Mouse (Mus musculus) kidney, embryonic 16.5 days (tissue): ENCODE measurements around the gene Tmem160. TPM values are rescaled to one million over a fixed set of nuclear protein-coding genes. Genes with fewer than 3 reads are reported as not detected.

Experiments used
- ATAC-seq: fragments of 200-750 bp; cut with Nextera tagmentation; 2 replicates; pipeline ENCODE4 v1.8.0; 2017; ENCODE audit warnings: moderate TSS enrichment; ENCODE audit not compliant: low FRiP score, low TSS enrichment
- H3K27ac ChIP-seq: fragments of 300-500 bp; sonication (generic); 2 replicates; pipeline ENCODE4 v1.5.1; 2014; ENCODE audit warnings: low read length
- H3K27me3 ChIP-seq: fragments of 300-500 bp; sonication (generic); 2 replicates; pipeline ENCODE4 v1.6.1; 2014; ENCODE audit warnings: low read length, control low read depth, mixed read lengths; ENCODE audit not compliant: insufficient read depth
- H3K36me3 ChIP-seq: fragments of 300-500 bp; sonication (generic); 2 replicates; pipeline ENCODE4 v1.6.1; 2014; ENCODE audit warnings: low read length, control low read depth, mixed read lengths; ENCODE audit not compliant: insufficient read depth
- H3K4me1 ChIP-seq: fragments of 300-500 bp; sonication (generic); 2 replicates; pipeline ENCODE4 v1.6.1; 2014; ENCODE audit warnings: low read length, control low read depth, mixed read lengths; ENCODE audit not compliant: insufficient read depth
- H3K4me2 ChIP-seq: fragments of 300-500 bp; sonication (generic); replicated peaks from 2 replicates; pipeline ENCODE4 v1.6.1; 2014; ENCODE audit warnings: low read depth, low read length
- H3K4me3 ChIP-seq: fragments of 300-500 bp; sonication (generic); 2 replicates; pipeline ENCODE4 v1.5.1; 2014; ENCODE audit warnings: mild to moderate bottlenecking, low read length
- H3K9ac ChIP-seq: fragments of 300-500 bp; sonication (generic); replicated peaks from 2 replicates; pipeline ENCODE4 v1.6.1; 2014; ENCODE audit warnings: low read length
- H3K9me3 ChIP-seq: fragments of 300-500 bp; sonication (generic); 2 replicates; pipeline ENCODE4 v1.6.1; 2016; ENCODE audit warnings: low read length, control low read depth
- WGBS: fragments of 180-500 bp; shearing (Covaris S2); extraction: QIAGEN DNeasy Blood & Tissue Kit; methylation state at CpG from one replicate; pipeline ENCODE4 v1.1.7; 2014; 5-methylcytosine and 5-hydroxymethylcytosine counted together
- polyA plus RNA-seq: library from polyadenylated mRNA; unstranded; fragments of >200 nt; fragmentation: Nextera tagmentation; extraction: Ambion mirVana; gene quantifications from 2 replicates; pipeline ENCODE4 v1.2.1, GENCODE M21; 2015

The Tmem160 gene
- polyA plus RNA-seq, 1 experiment from 2014 or later = 50.7 TPM

- Histone ChIP-seq H3K27me3 (no peaks in the 10 kb centered on the region), H3K9ac (no peak overlapping the region), H3K36me3 (peaks cover 11% of the 10 kb centered on the region), H3K4me1 (peaks cover 46% of the 10 kb centered on the region), H3K27ac (peak overlapping the region; percentile 28; the same call in 1 of the 2 replicates), H3K4me3 (no peak overlapping the region), H3K4me2 (no peak overlapping the region), H3K9me3 (no peaks in the 10 kb centered on the region)
- no peak; the same call in 1 of the 2 replicates for ATAC-seq
- 39% methylated on average over 2 of the region's 2 CpGs for WGBS
Measured at GRCm38 (mm10) chr7:16412930-16413329, 39.6 kb upstream of the Tmem160 start.

- Histone ChIP-seq H3K4me1 (peaks cover 46% of the 10 kb centered on the region), H3K9ac (no peak overlapping the region), H3K27ac (peak overlapping the region; percentile 78), H3K4me3 (no peak overlapping the region), H3K9me3 (no peaks in the 10 kb centered on the region), H3K27me3 (no peaks in the 10 kb centered on the region), H3K4me2 (no peak overlapping the region), H3K36me3 (peaks cover 30% of the 10 kb centered on the region)
- 59% methylated on average over 3 of the region's 3 CpGs for WGBS
- peak; percentile 50; the same call in 1 of the 2 replicates for ATAC-seq
Measured at GRCm38 (mm10) chr7:16415426-16415825, 37.2 kb upstream of the Tmem160 start.

DNA sequence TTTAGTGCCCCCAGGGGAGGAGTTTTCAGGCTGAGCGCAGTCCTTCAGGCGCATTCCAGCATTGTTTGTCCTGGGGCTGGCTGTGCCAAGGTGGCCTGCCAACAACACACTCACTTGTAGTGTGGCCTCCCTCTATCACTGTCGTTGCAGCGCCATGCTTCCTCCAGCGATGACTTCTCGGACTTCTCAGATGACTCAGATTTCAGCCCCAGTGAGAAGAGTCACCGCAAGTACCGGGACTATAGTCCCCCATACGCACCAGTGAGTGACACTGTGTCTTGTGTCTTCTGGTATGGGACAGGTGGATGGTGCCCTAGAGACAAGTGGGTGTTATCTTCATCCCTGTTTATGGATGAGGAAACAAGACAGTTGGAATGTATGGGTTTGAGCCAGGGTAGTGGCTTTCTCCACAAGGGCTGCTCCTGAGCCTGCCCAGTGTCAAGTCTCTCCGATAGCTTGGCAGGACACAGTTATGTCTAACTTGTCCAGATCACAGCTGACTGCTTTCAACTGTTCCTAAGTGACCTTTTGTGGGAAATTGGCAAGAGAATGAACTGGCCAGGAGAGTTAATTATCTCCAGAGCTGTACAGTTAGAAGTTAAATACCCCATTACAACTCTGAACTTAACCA is 35.3 kb upstream of the Tmem160 start:
- H3K36me3 ChIP-seq = peaks cover 47% of the 10 kb centered on the region

GRCm38 (mm10) chr7:16418713-16419112 is 33.9 kb upstream of the Tmem160 start:
- no peak for ATAC-seq
- no peaks in the 10 kb centered on the region for H3K27me3 ChIP-seq
- H3K4me2 ChIP-seq = no peak overlapping the region
- no peaks in the 10 kb centered on the region for H3K9me3 ChIP-seq
- H3K4me3 ChIP-seq = no peak overlapping the region
- 88% methylated on average over 5 of the region's 5 CpGs for WGBS
- peaks cover 58% of the 10 kb centered on the region for H3K36me3 ChIP-seq
- no peak overlapping the region for H3K9ac ChIP-seq
- peaks cover 22% of the 10 kb centered on the region for H3K4me1 ChIP-seq
- H3K27ac ChIP-seq = no peak overlapping the region

More for the DNA sequence above, 35.3 kb upstream of the Tmem160 start:
- no peak overlapping the region for H3K4me3 ChIP-seq
- no peaks in the 10 kb centered on the region for H3K9me3 ChIP-seq
- peaks cover 33% of the 10 kb centered on the region for H3K4me1 ChIP-seq
- no peak overlapping the region for H3K9ac ChIP-seq
- peak overlapping the region; percentile 40; the same call in 1 of the 2 replicates for H3K27ac ChIP-seq
- 75% methylated on average over 10 of the region's 10 CpGs for WGBS
- no peaks in the 10 kb centered on the region for H3K27me3 ChIP-seq
- H3K4me2 ChIP-seq = no peak overlapping the region
- peak; percentile 49; the same call in 1 of the 2 replicates for ATAC-seq

DNA sequence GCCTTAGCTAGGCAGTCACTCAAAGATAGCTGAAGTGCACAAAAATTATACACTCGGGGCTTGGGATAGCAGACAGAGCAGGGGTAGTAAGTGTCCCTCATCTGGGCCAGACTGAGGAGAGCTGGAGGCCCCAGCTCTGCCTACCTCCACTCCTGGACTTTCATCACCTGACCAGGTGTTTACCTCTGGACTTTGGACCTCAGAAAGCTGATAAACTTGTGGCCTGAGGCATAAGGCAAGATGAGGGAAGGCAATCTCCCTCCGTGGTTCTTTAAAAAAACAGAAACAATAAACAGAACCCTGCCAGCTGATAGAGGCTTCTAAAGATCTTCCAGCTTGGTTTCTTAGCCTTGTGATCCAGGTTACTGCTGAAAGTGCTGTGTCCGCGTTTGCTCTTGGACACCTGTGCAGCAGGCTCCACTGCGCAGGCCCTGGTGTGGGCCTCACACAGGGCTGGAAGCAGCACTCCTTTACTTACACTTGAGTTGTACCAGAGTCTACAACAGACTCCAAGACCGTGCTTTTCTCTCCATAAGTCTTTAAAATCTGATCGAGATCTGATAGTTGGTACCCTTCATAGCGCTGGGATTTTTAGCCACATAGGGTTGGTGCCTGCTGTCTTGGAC is 32.0 kb upstream of the Tmem160 start:
- Histone ChIP-seq H3K4me2 (no peak overlapping the region), H3K27ac (no peak overlapping the region), H3K4me3 (no peak overlapping the region), H3K27me3 (no peaks in the 10 kb centered on the region), H3K4me1 (peaks cover 14% of the 10 kb centered on the region), H3K9me3 (no peaks in the 10 kb centered on the region), H3K36me3 (peaks cover 77% of the 10 kb centered on the region), H3K9ac (no peak overlapping the region)
- ATAC-seq = no peak
- WGBS = 95% methylated on average over 8 of the region's 8 CpGs

DNA sequence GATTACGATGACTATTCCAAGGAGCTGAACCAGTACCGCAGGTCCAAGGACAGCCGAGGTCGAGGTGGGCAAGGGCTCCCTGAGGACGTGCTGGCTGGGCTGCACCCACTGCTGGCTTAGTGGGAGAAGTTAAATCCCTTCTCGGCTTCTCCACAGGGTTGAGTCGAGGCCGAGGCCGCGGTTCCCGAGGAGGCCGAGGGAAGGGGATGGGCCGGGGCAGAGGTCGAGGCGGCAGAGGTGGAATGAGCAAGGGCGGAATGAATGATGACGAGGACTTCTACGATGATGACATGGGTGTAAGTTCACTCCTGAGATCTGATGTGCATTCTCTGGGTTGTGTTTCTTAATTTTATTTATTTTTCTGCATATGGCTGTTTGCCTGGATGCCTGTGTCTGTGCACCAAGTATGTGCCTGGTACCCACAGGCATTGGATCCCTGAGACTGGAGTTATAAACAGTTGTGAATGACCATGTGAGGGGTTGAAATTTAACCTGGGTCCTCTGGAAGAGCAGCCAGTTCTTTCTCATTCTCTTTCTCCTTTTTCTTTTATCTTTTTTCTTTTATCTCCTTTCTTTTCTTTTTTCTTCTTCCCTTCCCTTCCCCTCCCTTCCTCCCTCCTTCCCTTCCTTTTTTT is 30.2 kb upstream of the Tmem160 start:
- Histone ChIP-seq H3K4me2 (no peak overlapping the region), H3K9me3 (no peaks in the 10 kb centered on the region), H3K27me3 (no peaks in the 10 kb centered on the region), H3K36me3 (peaks cover 86% of the 10 kb centered on the region), H3K27ac (0 out of 2 replicates have a peak overlapping the region, but pooled peaks have one; percentile 19), H3K9ac (no peak overlapping the region), H3K4me1 (peaks cover under 1% of the 10 kb centered on the region; the same call in 1 of the 2 replicates), H3K4me3 (no peak overlapping the region)
- ATAC-seq = no peak
- WGBS = 80% methylated on average over 18 of the region's 18 CpGs

DNA sequence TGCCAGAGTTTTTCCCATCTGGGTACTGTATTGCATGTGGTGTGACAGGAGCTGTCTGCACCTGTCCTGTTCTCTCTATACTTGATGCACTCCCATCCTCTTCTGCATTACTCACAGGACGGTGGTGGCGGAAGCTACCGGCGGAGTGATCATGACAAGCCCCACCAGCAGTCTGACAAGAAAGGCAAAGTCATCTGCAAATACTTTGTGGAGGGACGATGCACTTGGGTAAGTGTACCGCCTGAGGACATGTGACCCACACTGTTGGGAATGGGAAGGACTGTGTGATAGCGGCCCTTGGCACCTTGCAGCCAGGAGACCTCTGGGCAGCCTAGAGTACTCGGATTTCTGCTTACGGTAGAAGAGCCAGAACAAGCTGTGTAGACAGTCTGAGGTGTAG is 28.8 kb upstream of the Tmem160 start:
- no peak for ATAC-seq
- Histone ChIP-seq H3K9me3 (no peaks in the 10 kb centered on the region), H3K4me2 (no peak overlapping the region), H3K4me3 (no peak overlapping the region), H3K9ac (no peak overlapping the region), H3K27ac (no peak overlapping the region), H3K27me3 (no peaks in the 10 kb centered on the region), H3K4me1 (no peaks in the 10 kb centered on the region), H3K36me3 (peaks cover 86% of the 10 kb centered on the region)
- 89% methylated on average over 9 of the region's 9 CpGs for WGBS

DNA sequence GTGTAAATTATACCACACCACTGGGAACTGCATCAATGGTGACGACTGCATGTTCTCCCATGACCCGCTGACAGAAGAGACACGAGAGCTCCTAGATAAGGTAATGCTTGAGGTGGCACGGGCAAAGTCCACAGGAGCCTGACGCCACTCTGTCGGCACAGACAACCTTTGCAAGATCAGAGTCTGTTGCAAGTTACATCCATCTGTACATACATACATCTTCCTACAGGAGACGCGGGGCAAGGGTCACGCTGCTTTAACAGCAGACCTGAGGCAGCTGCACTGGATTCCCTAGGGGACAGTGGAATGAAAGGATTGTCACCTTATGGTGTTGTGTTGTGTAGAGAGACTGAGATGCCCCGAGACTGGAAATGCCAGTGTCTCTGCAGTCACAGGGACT is 26.9 kb upstream of the Tmem160 start:
- H3K27me3 ChIP-seq = no peaks in the 10 kb centered on the region
- no peak overlapping the region for H3K9ac ChIP-seq
- no peak for ATAC-seq
- no peak overlapping the region for H3K27ac ChIP-seq
- H3K36me3 ChIP-seq = peaks cover 90% of the 10 kb centered on the region
- no peak overlapping the region for H3K4me2 ChIP-seq
- H3K4me1 ChIP-seq = no peaks in the 10 kb centered on the region
- WGBS = 83% methylated on average over 10 of the region's 10 CpGs
- H3K9me3 ChIP-seq = no peaks in the 10 kb centered on the region
- H3K4me3 ChIP-seq = no peak overlapping the region

GRCm38 (mm10) chr7:16426129-16426729 is 26.4 kb upstream of the Tmem160 start:
- ATAC-seq = peak; percentile 83
- H3K36me3 ChIP-seq = peaks cover 88% of the 10 kb centered on the region
- no peak overlapping the region for H3K9ac ChIP-seq
- no peak overlapping the region for H3K4me3 ChIP-seq
- H3K27ac ChIP-seq = no peak overlapping the region
- H3K27me3 ChIP-seq = no peaks in the 10 kb centered on the region
- H3K4me1 ChIP-seq = no peaks in the 10 kb centered on the region
- no peaks in the 10 kb centered on the region for H3K9me3 ChIP-seq
- 63% methylated on average over 4 of the region's 4 CpGs for WGBS
- no peak overlapping the region for H3K4me2 ChIP-seq
